Mouse (Mus musculus): ENCODE measurements around the gene Vegfb. TPM values are rescaled to one million over a fixed set of nuclear protein-coding genes. Genes with fewer than 3 reads are reported as not detected.

Gene Vegfb
- polyA plus RNA-seq, 1 experiment from 2014 or later: 34.9 TPM

GRCm38 (mm10) chr19:6942249-6942691 is 45.2 kb downstream of the Vegfb start, which contains the start of gene Gpr137:
TSS of gene Gpr137 (minus strand) at chr19:6942480.
- Histone ChIP-seq H3K9ac (peak within 1 kb of the TSS; percentile 97), H3K4me3 (peak within 1 kb of the TSS; percentile 84), H3K27me3 (peaks cover 4% of the 10 kb centered on the region; the same call in 1 of the 2 replicates), H3K4me2 (peak within 1 kb of the TSS; percentile 98), H3K27ac (peak within 1 kb of the TSS; percentile 97), H3K4me1 (replicated peaks) (peaks cover 47% of the 10 kb centered on the region), H3K9me3 (no peaks in the 10 kb centered on the region), H3K36me3 (peaks cover 19% of the 10 kb centered on the region)
- under 1% methylated on average over 27 of the region's 27 CpGs for WGBS
- ATAC-seq (ENCODE audit: low FRiP score): peak; percentile 75

- under 1% methylated on average over 83 of the region's 83 CpGs for WGBS
- peak; percentile 84 for ATAC-seq (ENCODE audit: low FRiP score)
- peaks cover 10% of the 10 kb centered on the region; the same call in 1 of the 2 replicates for H3K27me3 ChIP-seq
- H3K4me3 ChIP-seq: peak within 1 kb of the TSS; percentile 84
- no peaks in the 10 kb centered on the region for H3K9me3 ChIP-seq
- H3K4me2 ChIP-seq: peak within 1 kb of the TSS; percentile 98
- H3K27ac ChIP-seq: peak within 1 kb of the TSS; percentile 97
- H3K4me1 ChIP-seq (replicated peaks): peaks cover 47% of the 10 kb centered on the region
- H3K9ac ChIP-seq: peak within 1 kb of the TSS; percentile 97
- peaks cover 19% of the 10 kb centered on the region for H3K36me3 ChIP-seq
Observed at GRCm38 (mm10) chr19:6941372-6942248, 45.8 kb downstream of the Vegfb start, which contains the start of gene Bad. TSS of gene Bad (plus strand) at chr19:6941861.

- peak; percentile 30 for ATAC-seq (ENCODE audit: low FRiP score)
- H3K27me3 ChIP-seq: peaks cover 19% of the 10 kb centered on the region
- no peaks in the 10 kb centered on the region for H3K9me3 ChIP-seq
- peak overlapping the region; percentile 97 for H3K9ac ChIP-seq
- peak overlapping the region; percentile 97 for H3K27ac ChIP-seq
- peaks cover 18% of the 10 kb centered on the region for H3K36me3 ChIP-seq
- WGBS: 20% methylated on average over 29 of the region's 29 CpGs
- peak overlapping the region; percentile 84 for H3K4me3 ChIP-seq
- peak overlapping the region; percentile 98 for H3K4me2 ChIP-seq
- H3K4me1 ChIP-seq (replicated peaks): peaks cover 47% of the 10 kb centered on the region
Observed at GRCm38 (mm10) chr19:6940396-6941351, 46.8 kb downstream of the Vegfb start.

GRCm38 (mm10) chr19:6939106-6940002 is 48.1 kb downstream of the Vegfb start:
- peaks cover 9% of the 10 kb centered on the region; the same call in 1 of the 2 replicates for H3K36me3 ChIP-seq
- ATAC-seq (ENCODE audit: low FRiP score): no peak
- H3K9ac ChIP-seq: peak overlapping the region; percentile 97
- peaks cover 32% of the 10 kb centered on the region for H3K27me3 ChIP-seq
- WGBS: 93% methylated on average over 20 of the region's 20 CpGs
- no peaks in the 10 kb centered on the region for H3K9me3 ChIP-seq
- H3K4me2 ChIP-seq: peak overlapping the region; percentile 98
- peaks cover 49% of the 10 kb centered on the region for H3K4me1 ChIP-seq (replicated peaks)
- no peak overlapping the region for H3K27ac ChIP-seq
- H3K4me3 ChIP-seq: peak overlapping the region; percentile 84

- Histone ChIP-seq H3K9me3 (no peaks in the 10 kb centered on the region), H3K36me3 (peaks cover 9% of the 10 kb centered on the region; the same call in 1 of the 2 replicates), H3K4me2 (0 out of 2 replicates have a peak overlapping the region, but pooled peaks have one; percentile 98), H3K9ac (peak overlapping the region; percentile 47; the same call in 1 of the 2 replicates), H3K27me3 (peaks cover 47% of the 10 kb centered on the region), H3K4me1 (replicated peaks) (peaks cover 57% of the 10 kb centered on the region), H3K27ac (no peak overlapping the region), H3K4me3 (no peak overlapping the region)
- WGBS: 83% methylated on average over 16 of the region's 16 CpGs
- no peak for ATAC-seq (ENCODE audit: low FRiP score)
Observed at GRCm38 (mm10) chr19:6937541-6938465, 49.6 kb downstream of the Vegfb start.

- H3K36me3 ChIP-seq: peaks cover 9% of the 10 kb centered on the region; the same call in 1 of the 2 replicates
- no peak overlapping the region for H3K9ac ChIP-seq
- H3K4me1 ChIP-seq (replicated peaks): peaks cover 51% of the 10 kb centered on the region
- WGBS: 24% methylated on average over 3 of the region's 3 CpGs
- no peak overlapping the region for H3K27ac ChIP-seq
- H3K4me2 ChIP-seq: no peak overlapping the region
- ATAC-seq (ENCODE audit: low FRiP score): no peak
- peaks cover 62% of the 10 kb centered on the region for H3K27me3 ChIP-seq
- no peak overlapping the region for H3K4me3 ChIP-seq
- no peaks in the 10 kb centered on the region for H3K9me3 ChIP-seq
Observed at GRCm38 (mm10) chr19:6936299-6936698, 51.2 kb downstream of the Vegfb start.

- Histone ChIP-seq H3K4me2 (peak within 1 kb of the TSS; percentile 70), H3K27me3 (peaks cover 78% of the 10 kb centered on the region), H3K4me1 (replicated peaks) (peaks cover 34% of the 10 kb centered on the region), H3K36me3 (peaks cover 9% of the 10 kb centered on the region; the same call in 1 of the 2 replicates), H3K27ac (no peak within 1 kb of the TSS), H3K9ac (peak within 1 kb of the TSS; percentile 72), H3K9me3 (no peaks in the 10 kb centered on the region), H3K4me3 (peak within 1 kb of the TSS; percentile 45)
- WGBS: 11% methylated on average over 23 of the region's 23 CpGs
- peak; percentile 41 for ATAC-seq (ENCODE audit: low FRiP score)
Observed at GRCm38 (mm10) chr19:6934195-6934977, 53.1 kb downstream of the Vegfb start, which contains the start of gene Kcnk4. TSS of gene Kcnk4 (minus strand) at chr19:6934515.

- 3% methylated on average over 58 of the region's 58 CpGs for WGBS
- peak overlapping the region; percentile 45 for H3K4me3 ChIP-seq
Observed at GRCm38 (mm10) chr19:6933436-6934194, 53.8 kb downstream of the Vegfb start.

GRCm38 (mm10) chr19:6933102-6933435 is 54.4 kb downstream of the Vegfb start:
- peak overlapping the region; percentile 45 for H3K4me3 ChIP-seq
- H3K27ac ChIP-seq: no peak overlapping the region
- H3K4me2 ChIP-seq: peak overlapping the region; percentile 70
- peak overlapping the region; percentile 72 for H3K9ac ChIP-seq
- no peak for ATAC-seq (ENCODE audit: low FRiP score)
- WGBS: 17% methylated on average over 4 of the region's 4 CpGs
- H3K9me3 ChIP-seq: no peaks in the 10 kb centered on the region
- H3K27me3 ChIP-seq: peaks cover 89% of the 10 kb centered on the region
- peaks cover 23% of the 10 kb centered on the region for H3K4me1 ChIP-seq (replicated peaks)
- H3K36me3 ChIP-seq: peaks cover 4% of the 10 kb centered on the region; the same call in 1 of the 2 replicates

More at GRCm38 (mm10) chr19:6933436-6934194, 53.8 kb downstream of the Vegfb start:
- H3K36me3 ChIP-seq: peaks cover 9% of the 10 kb centered on the region; the same call in 1 of the 2 replicates
- peak; percentile 78 for ATAC-seq (ENCODE audit: low FRiP score)
- H3K9ac ChIP-seq: peak overlapping the region; percentile 72
- H3K27me3 ChIP-seq: peaks cover 86% of the 10 kb centered on the region
- no peak overlapping the region for H3K27ac ChIP-seq
- H3K9me3 ChIP-seq: no peaks in the 10 kb centered on the region
- H3K4me2 ChIP-seq: peak overlapping the region; percentile 70
- peaks cover 26% of the 10 kb centered on the region for H3K4me1 ChIP-seq (replicated peaks)

All from hindbrain, embryonic 13.5 days (tissue).